Mouse (Mus musculus) embryonic facial prominence, embryonic 11.5 days (tissue): ENCODE measurements around the gene Hsph1. TPM values are rescaled to one million over a fixed set of nuclear protein-coding genes. Genes with fewer than 3 reads are reported as not detected.

Experiments
- polyA plus RNA-seq: library from polyadenylated mRNA; unstranded; fragments of >200 nt; fragmentation: Nextera tagmentation; extraction: Ambion mirVana; gene quantifications from 2 replicates; pipeline ENCODE4 v1.2.1, GENCODE M21; 2014

Gene Hsph1
- polyA plus RNA-seq, 1 experiment from 2014 or later = 131 TPM

Other genes starting within 250 kb of the Hsph1 start
- 0.70 and 0.72 TPM in 2 replicates for gene Medag, start 224.6 kb downstream of the Hsph1 start, polyA plus RNA-seq
- 0.54 and 0.74 TPM in 2 replicates for gene Tex26, start 196.7 kb downstream of the Hsph1 start, polyA plus RNA-seq
- 0.18 TPM in 1 of 2 replicates, not detected in the other for gene Wdr95, start 107.7 kb downstream of the Hsph1 start, polyA plus RNA-seq
- gene B3glct, start 41.9 kb upstream of the Hsph1 start, polyA plus RNA-seq = 16.8 and 19.0 TPM in 2 replicates